10 mouse cellular contexts compared by ENCODE assay signal in genomic region chr2:17932426-17932931, GRCm38 (mm10).
A peak's percentile ranks its signal among the peaks of the same experiment; 100 is the strongest.
DNase-seq lines count a peak whose midpoint lies in the region; ATAC-seq lines count a peak whose summit lies in the region.
"Had no signal": no experiment of that assay in that cellular context is flagged by ENCODE, and none has a peak within 500 bp of the region (broad histone marks: within the 10 kb centered on the region; RNA-seq: fewer than 3 reads in every experiment).

No protein-coding gene starts in this region.

- peak overlapping the region; percentile 57 for H3K27ac ChIP-seq in forebrain, embryonic 13.5 days
- H3K27ac ChIP-seq in limb, embryonic 11.5 days (replicated peaks; ENCODE audit: low read depth, low read length), result no peak overlapping the region
- H3K27ac ChIP-seq in stomach, embryonic 16.5 days (ENCODE audit: low read length), result no peak overlapping the region
- H3K27ac ChIP-seq: kidney, embryonic 15.5 days had no signal

- H3K27me3 ChIP-seq in forebrain, embryonic 13.5 days, result no peaks in the 10 kb centered on the region
- no peaks in the 10 kb centered on the region for H3K27me3 ChIP-seq in limb, embryonic 11.5 days (ENCODE audit: control insufficient read depth, insufficient read depth, low read length)
- no peaks in the 10 kb centered on the region for H3K27me3 ChIP-seq in stomach, embryonic 16.5 days (ENCODE audit: control insufficient read depth, insufficient read depth, low read length)
- H3K27me3 ChIP-seq: kidney, embryonic 15.5 days had no signal

- H3K4me3 ChIP-seq in forebrain, embryonic 13.5 days, result peak overlapping the region; percentile 22
- H3K4me3 ChIP-seq in limb, embryonic 11.5 days (ENCODE audit: low read depth, low read length), result no peak overlapping the region
- no peak overlapping the region for H3K4me3 ChIP-seq in stomach, embryonic 16.5 days (replicated peaks; ENCODE audit: low read length)
- H3K4me3 ChIP-seq: kidney, embryonic 15.5 days had no signal

- ATAC-seq in forebrain, embryonic 13.5 days, result peak; percentile 85
- ATAC-seq in limb, embryonic 11.5 days (ENCODE audit: insufficient number of reproducible peaks, low FRiP score, low TSS enrichment, low read depth), result peak; percentile 60
- no peak for ATAC-seq in stomach, embryonic 16.5 days (ENCODE audit: insufficient read depth, low FRiP score)

- no peaks in the 10 kb centered on the region; the same call in 1 of the 2 replicates for H3K9me3 ChIP-seq in forebrain, embryonic 13.5 days (replicated peaks)
- H3K9me3 ChIP-seq in limb, embryonic 11.5 days (ENCODE audit: control insufficient read depth, low read length), result no peaks in the 10 kb centered on the region
- 0 out of 2 replicates have a peak, but pooled peaks cover 4% of the 10 kb centered on the region for H3K9me3 ChIP-seq in stomach, embryonic 16.5 days (replicated peaks; ENCODE audit: control insufficient read depth, low read length)
- H3K9me3 ChIP-seq: kidney, embryonic 15.5 days had no signal

- peaks cover 21% of the 10 kb centered on the region for H3K4me1 ChIP-seq in forebrain, embryonic 13.5 days
- no peaks in the 10 kb centered on the region for H3K4me1 ChIP-seq in limb, embryonic 11.5 days (ENCODE audit: control insufficient read depth, insufficient read depth, low read length)
- H3K4me1 ChIP-seq in stomach, embryonic 16.5 days (ENCODE audit: control insufficient read depth, insufficient read depth, low read length), result no peaks in the 10 kb centered on the region
- H3K4me1 ChIP-seq: kidney, embryonic 15.5 days had no signal

- no peaks in the 10 kb centered on the region for H3K36me3 ChIP-seq in forebrain, embryonic 13.5 days (ENCODE audit: poor library complexity, severe bottlenecking)
- no peaks in the 10 kb centered on the region for H3K36me3 ChIP-seq in limb, embryonic 11.5 days (ENCODE audit: control insufficient read depth, insufficient read depth, low read length)
- no peaks in the 10 kb centered on the region for H3K36me3 ChIP-seq in stomach, embryonic 16.5 days (ENCODE audit: control insufficient read depth, insufficient read depth, low read length)
- H3K36me3 ChIP-seq: kidney, embryonic 15.5 days had no signal

- 3% methylated on average over 16 of the region's 16 CpGs for WGBS in forebrain, embryonic 13.5 days
- 61% methylated on average over 16 of the region's 16 CpGs for whole genome bisulfite sequencing in limb, embryonic 11.5 days
- WGBS in stomach, embryonic 16.5 days, result 51% methylated on average over 16 of the region's 16 CpGs

- peak; percentile 17 for DNase-seq in right cerebral cortex, postnatal 4 days
- DNase-seq in right cerebral cortex, postnatal 36 days (ENCODE audit: low spot score in 2 of 2), result no peak
- no peak for DNase-seq in limb, embryonic 11.5 days (ENCODE audit: low spot score)
- DNase-seq in adrenal gland, adult 8-10 months, result no peak
- DNase-seq in adrenal gland, postnatal 25 days, result no peak
- DNase-seq: lung, adult 2 months; right cerebral cortex, postnatal 25 days had no signal

- peak overlapping the region; percentile 55 for H3K9ac ChIP-seq in forebrain, embryonic 13.5 days
- no peak overlapping the region; the same call in 1 of the 2 replicates for H3K9ac ChIP-seq in limb, embryonic 11.5 days (ENCODE audit: low read length)
- H3K9ac ChIP-seq in stomach, embryonic 16.5 days (ENCODE audit: low read length), result no peak overlapping the region
- H3K9ac ChIP-seq: kidney, embryonic 15.5 days had no signal

- H3K4me2 ChIP-seq in forebrain, embryonic 13.5 days, result peak overlapping the region; percentile 58
- H3K4me2 ChIP-seq in limb, embryonic 11.5 days (ENCODE audit: low read depth, severe bottlenecking), result no peak overlapping the region
- H3K4me2 ChIP-seq in stomach, embryonic 16.5 days (ENCODE audit: low read depth, low read length), result peak overlapping the region; percentile 33; the same call in 1 of the 2 replicates
- H3K4me2 ChIP-seq: kidney, embryonic 15.5 days had no signal
